9 mouse cellular contexts compared by ENCODE assay signal in the genomic region with DNA sequence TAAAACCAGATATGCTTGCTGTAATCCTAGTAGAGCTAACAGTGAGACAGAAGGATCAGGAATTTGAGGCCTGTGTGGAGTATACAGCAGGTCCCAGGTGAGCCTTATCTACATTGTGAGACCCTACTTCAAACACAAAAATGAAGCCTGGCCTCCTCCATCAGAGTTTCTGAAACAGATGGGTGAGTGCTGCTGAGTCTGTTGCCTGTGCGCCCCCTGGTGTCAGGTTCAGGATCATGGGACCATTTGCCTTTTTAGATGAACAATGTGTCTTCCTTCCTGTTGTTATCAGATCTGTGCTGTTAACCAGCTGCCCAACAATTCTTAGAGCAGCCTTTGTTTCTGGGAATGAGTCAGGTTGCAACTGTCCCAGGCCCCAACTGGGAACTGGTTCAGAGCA. TPM values are rescaled to one million over a fixed set of nuclear protein-coding genes. Genes with fewer than 3 reads are reported as not detected.
DNase-seq lines count a peak whose midpoint lies in the region; ATAC-seq and TF ChIP-seq lines count a peak whose summit lies in the region.
"Had no signal": no experiment of that assay in that cellular context is flagged by ENCODE, and none has a peak within 500 bp of the region (broad histone marks: within the 10 kb centered on the region; RNA-seq: fewer than 3 reads in every experiment).

No protein-coding gene starts in this region.

- intact Hi-C loops in left cerebral cortex, postnatal 36 days (cut with DNase I) = loop anchor here (1.0 to 2.0 kb wide), 2 partner anchors 87 to 177 kb away; no protein-coding TSS in a partner anchor

- no peaks in the 10 kb centered on the region for H3K27me3 ChIP-seq in intestine, embryonic 16.5 days (replicated peaks; ENCODE audit: control insufficient read depth, insufficient read depth, low read length)
- no peaks in the 10 kb centered on the region for H3K27me3 ChIP-seq in midbrain, postnatal 0 days (ENCODE audit: insufficient read depth, low read length)
- H3K27me3 ChIP-seq: embryonic facial prominence, embryonic 13.5 days had no signal

- no peak overlapping the region for H3K4me3 ChIP-seq in intestine, embryonic 16.5 days (ENCODE audit: low read length)
- H3K4me3 ChIP-seq in midbrain, postnatal 0 days (ENCODE audit: low read depth, low read length) = no peak overlapping the region
- H3K4me3 ChIP-seq: embryonic facial prominence, embryonic 13.5 days had no signal

- DNase-seq in ovary, postnatal 10 days (ENCODE audit: low spot score) = peak; percentile 62
- no peak for DNase-seq in ovary, adult 18-20 months (ENCODE audit: low spot score)
- peak; percentile 84 to 89 for DNase-seq in cerebellum, adult 18-20 months
- DNase-seq in forelimb bud, embryonic 11.5 days (ENCODE audit: low read depth, low spot score) = peak; percentile 61
- DNase-seq in left cerebral cortex, postnatal 36 days (ENCODE audit: low spot score in 2 of 2) = peak; percentile 60 to 80
- peak; percentile 85 for DNase-seq in midbrain, postnatal 0 days (ENCODE audit: low spot score)
- DNase-seq in spleen, postnatal 4 days (ENCODE audit: low spot score in 2 of 2) = peak; percentile 63 to 84

- no peak overlapping the region for H3K9ac ChIP-seq in intestine, embryonic 16.5 days (ENCODE audit: low read depth, low read length)
- no peak overlapping the region for H3K9ac ChIP-seq in midbrain, postnatal 0 days (replicated peaks; ENCODE audit: low read length, poor library complexity, severe bottlenecking)
- H3K9ac ChIP-seq: embryonic facial prominence, embryonic 13.5 days had no signal

- TF ChIP-seq CTCF in midbrain, postnatal 0 days (IDR thresholded peaks at IDR 0.05) = peak; percentile 95

- H3K4me1 ChIP-seq in intestine, embryonic 16.5 days (ENCODE audit: control insufficient read depth, insufficient read depth, low read length) = no peaks in the 10 kb centered on the region
- H3K4me1 ChIP-seq in midbrain, postnatal 0 days (ENCODE audit: insufficient read depth, low read length) = no peaks in the 10 kb centered on the region
- H3K4me1 ChIP-seq: embryonic facial prominence, embryonic 13.5 days had no signal

- no peaks in the 10 kb centered on the region for H3K9me3 ChIP-seq in intestine, embryonic 16.5 days (ENCODE audit: control insufficient read depth, low read length)
- H3K9me3 ChIP-seq in midbrain, postnatal 0 days (ENCODE audit: low read length) = no peaks in the 10 kb centered on the region
- H3K9me3 ChIP-seq: embryonic facial prominence, embryonic 13.5 days had no signal

- ATAC-seq in intestine, embryonic 16.5 days = peak; percentile 42; the same call in 1 of the 2 replicates
- ATAC-seq in midbrain, postnatal 0 days (ENCODE audit: low FRiP score) = no peak

- 0 out of 2 replicates have a peak, but pooled peaks cover 3% of the 10 kb centered on the region for H3K36me3 ChIP-seq in intestine, embryonic 16.5 days (ENCODE audit: control insufficient read depth, insufficient read depth, low read length)
- peaks cover 70% of the 10 kb centered on the region for H3K36me3 ChIP-seq in midbrain, postnatal 0 days (ENCODE audit: insufficient read depth, low read length)

- WGBS in intestine, embryonic 16.5 days = 11% methylated on average over 1 of the region's 1 CpGs
- 0% methylated on average over 1 of the region's 1 CpGs for WGBS in midbrain, postnatal 0 days

- no peak overlapping the region for H3K27ac ChIP-seq in intestine, embryonic 16.5 days (ENCODE audit: low read length)
- no peak overlapping the region for H3K27ac ChIP-seq in midbrain, postnatal 0 days (ENCODE audit: low read depth, low read length)
- H3K27ac ChIP-seq: embryonic facial prominence, embryonic 13.5 days had no signal

- H3K4me2 ChIP-seq in intestine, embryonic 16.5 days (ENCODE audit: low read depth, low read length) = no peak overlapping the region
- no peak overlapping the region for H3K4me2 ChIP-seq in midbrain, postnatal 0 days (ENCODE audit: low read depth, low read length, poor library complexity, severe bottlenecking)
- H3K4me2 ChIP-seq: embryonic facial prominence, embryonic 13.5 days had no signal

RNA-seq across cellular contexts. Expression of gene Smarcc1, which starts 45.7 kb away (rescaled TPM):
- 56.8 and 60.8 TPM in 2 replicates for polyA plus RNA-seq in intestine, embryonic 16.5 days (2015; fragmentation: Nextera tagmentation; extraction: Ambion mirVana)
- total RNA-seq in left cerebral cortex, postnatal 36 days (2021) = 10 to 100 TPM; 64.5 to 74.5 TPM
- total RNA-seq in midbrain, postnatal 0 days (2014; rRNA removed) = 34.0 and 42.3 TPM in 2 replicates
- 49.9 and 57.9 TPM in 2 replicates for polyA plus RNA-seq in midbrain, postnatal 0 days (2015; fragmentation: Nextera tagmentation; extraction: Ambion mirVana)

RNA-seq across cellular contexts. Expression of gene Dhx30, which starts 45.8 kb away (rescaled TPM):
- polyA plus RNA-seq in intestine, embryonic 16.5 days (2015; fragmentation: Nextera tagmentation; extraction: Ambion mirVana) = 77.2 and 83.9 TPM in 2 replicates
- 100 to 1,000 TPM; 163 to 166 TPM for total RNA-seq in left cerebral cortex, postnatal 36 days (2021)
- 136 and 145 TPM in 2 replicates for total RNA-seq in midbrain, postnatal 0 days (2014; rRNA removed)
- polyA plus RNA-seq in midbrain, postnatal 0 days (2015; fragmentation: Nextera tagmentation; extraction: Ambion mirVana) = 129 and 130 TPM in 2 replicates
